Mouse (Mus musculus) thymus, postnatal 0 days (tissue): ENCODE results near the gene Saa1. TPM values are rescaled to one million over a fixed set of nuclear protein-coding genes. Genes with fewer than 3 reads are reported as not detected.
"Not testable (repeated sequence)": the region's sequence is repeated elsewhere in the genome, so short reads cannot be mapped to it uniquely, and the experiment has no call there.

Experiments
- DNase-seq: peaks from one replicate; pipeline ENCODE4 v3.0.0-alpha.2; 2015; ENCODE audit warnings: low spot score
- polyA plus RNA-seq: library from polyadenylated mRNA; unstranded; fragments of >200 nt; fragmentation: Nextera tagmentation; extraction: Ambion mirVana; gene quantifications from 2 replicates; pipeline ENCODE4 v1.2.1, GENCODE M21; 2015

Saa1 gene
- polyA plus RNA-seq = 6.2 and 6.3 TPM in 2 replicates

DNA sequence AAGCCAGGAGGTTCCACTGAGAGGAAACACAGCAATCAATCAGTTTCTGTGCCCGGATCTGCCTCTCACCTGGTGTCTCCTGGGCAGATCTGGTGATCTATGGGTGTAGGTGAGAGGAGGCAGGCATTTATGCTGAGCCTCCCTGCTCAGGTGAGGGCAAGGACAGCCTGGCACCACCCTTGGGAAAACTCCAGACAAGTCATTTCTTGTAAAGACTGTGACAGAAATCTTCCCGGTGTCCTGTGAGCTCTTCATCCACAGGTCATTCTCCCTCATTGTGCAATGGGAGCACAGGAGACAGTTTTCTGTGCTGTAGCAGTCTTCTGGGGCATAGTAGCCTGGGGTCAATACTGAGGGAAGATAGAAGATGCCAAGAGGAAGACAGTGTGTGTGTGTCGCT, at the start of gene Saa1:
Saa1 (minus strand) TSS at position 101 of the 400 bp plus-strand sequence.
- DNase-seq = not testable (repeated sequence)

DNA sequence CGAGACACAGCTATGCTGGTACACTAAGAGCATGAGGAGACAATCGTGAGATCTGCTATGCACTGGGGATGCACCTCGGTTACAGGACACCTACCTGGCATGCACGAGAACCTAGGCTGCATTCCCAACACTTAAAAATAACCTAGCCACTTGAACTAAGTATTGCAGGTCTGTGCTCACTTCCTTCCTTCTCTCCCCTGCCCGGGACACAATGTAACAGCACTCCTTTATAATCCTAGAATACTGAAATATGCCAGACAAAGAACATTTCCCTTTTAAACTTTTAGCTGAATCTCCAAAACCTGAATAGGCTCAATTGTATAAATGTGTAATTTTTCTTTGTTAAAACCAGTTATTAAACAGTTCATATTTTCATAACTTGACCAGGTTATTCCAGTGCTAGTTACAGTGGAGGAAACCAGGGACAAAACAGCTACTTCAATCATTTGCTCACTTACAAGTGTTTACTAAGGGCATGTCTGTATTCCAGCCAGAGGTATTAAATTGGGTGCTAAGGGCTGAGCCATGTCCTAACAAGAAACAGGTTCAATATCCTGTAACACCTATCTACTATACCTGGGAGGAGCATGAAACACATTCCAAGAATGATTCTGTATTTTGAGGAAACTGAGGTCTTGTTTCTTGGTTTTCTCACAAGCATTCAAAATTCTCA, 46.5 kb upstream of the Saa1 start:
- no peak for DNase-seq

DNA sequence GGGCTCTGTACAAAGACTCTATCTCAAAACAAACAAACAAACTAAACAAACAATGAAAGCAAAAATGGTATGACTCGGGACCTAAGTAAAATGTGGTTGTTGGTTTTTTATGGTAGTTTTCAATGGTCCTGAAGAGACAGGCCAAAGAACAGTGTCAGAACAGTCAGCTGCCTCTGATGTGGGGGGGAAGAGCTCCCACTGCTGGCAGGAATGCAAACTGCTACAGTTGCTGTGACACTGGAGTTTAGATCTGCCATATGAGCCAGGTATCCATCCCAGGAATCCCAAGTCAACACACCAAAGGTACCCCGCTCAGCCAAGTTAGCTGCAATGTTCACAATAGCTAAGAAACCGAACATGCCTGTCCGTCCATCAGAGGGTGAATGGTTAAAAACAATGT, 27.9 kb upstream of the Saa1 start:
- DNase-seq = peak; percentile 67

DNA sequence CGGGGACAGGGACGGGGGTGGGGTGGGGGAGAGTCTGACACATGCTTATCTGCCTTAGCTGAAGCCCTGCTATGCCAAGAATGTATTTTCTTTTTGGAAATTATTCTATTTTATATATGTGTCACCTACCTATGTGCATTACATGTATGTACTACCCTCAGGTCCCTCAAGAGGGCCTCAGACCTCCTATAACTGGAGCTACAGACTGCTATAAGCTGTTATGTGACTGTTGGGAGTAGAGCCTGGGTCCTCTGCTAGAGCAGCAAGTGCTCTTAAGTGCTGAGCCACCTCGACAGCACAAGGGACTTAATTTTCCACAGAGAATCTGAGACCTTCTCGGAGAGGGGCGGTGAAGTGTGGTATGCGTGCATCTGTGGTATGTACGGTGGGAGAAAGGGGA, 25.7 kb upstream of the Saa1 start:
- no peak for DNase-seq

DNA sequence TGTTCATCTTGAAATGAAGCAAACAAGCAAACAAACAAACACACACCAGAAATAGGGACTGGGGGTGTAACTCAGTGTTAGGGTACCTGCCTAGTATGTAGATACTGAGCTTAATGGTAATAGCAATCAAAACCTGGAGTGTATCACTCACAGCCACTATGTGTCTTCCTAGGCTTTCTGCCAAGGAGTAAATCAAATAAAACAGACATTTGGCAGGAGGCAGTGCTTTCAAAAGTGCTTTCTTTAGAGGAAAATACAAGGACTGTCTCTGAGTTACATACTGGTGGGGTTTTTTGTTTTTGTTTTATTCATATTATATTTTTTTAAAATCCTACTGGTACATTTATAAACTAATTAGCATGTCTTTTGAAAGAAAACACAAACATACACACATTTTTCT, 24.6 kb upstream of the Saa1 start:
- no peak for DNase-seq

DNA sequence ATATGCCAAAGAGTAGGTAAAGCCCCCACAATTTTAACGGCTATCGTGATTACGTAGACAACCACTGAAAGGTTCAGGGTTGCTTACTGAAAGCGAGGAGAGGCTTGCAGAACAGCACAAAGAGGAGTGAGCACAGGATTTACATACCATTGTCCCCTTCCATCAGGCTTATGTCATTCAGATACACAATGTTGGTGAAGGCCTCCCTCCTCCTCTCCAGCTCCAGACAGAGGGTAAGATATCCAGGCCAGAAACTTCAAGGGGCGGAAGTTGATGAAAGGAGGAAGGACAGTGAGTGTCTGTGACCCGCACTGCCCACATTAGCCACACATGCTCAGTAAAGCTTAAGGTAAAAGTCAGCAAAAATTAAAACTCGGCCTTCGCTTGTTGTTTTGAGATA, 21.9 kb upstream of the Saa1 start:
- no peak for DNase-seq

DNA sequence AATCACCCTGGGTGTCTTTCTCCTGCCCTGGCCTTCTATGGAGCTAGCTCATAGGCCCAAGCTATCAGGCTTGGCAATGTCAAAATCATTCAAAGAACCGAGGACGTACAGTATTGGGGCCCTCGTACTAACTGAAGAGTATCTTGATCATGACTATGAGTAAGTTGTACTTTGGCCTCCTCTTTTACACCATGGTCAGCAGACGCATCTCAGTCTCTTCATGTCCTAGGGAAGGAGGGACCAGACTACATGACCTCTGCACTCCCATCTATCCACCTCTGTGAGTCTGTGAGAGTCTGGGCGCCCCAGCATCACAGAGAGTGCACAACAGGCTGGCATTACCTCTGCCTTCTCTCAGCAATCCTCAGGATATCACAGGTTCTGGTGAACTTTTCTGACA, 19.8 kb upstream of the Saa1 start:
- no peak for DNase-seq

DNA sequence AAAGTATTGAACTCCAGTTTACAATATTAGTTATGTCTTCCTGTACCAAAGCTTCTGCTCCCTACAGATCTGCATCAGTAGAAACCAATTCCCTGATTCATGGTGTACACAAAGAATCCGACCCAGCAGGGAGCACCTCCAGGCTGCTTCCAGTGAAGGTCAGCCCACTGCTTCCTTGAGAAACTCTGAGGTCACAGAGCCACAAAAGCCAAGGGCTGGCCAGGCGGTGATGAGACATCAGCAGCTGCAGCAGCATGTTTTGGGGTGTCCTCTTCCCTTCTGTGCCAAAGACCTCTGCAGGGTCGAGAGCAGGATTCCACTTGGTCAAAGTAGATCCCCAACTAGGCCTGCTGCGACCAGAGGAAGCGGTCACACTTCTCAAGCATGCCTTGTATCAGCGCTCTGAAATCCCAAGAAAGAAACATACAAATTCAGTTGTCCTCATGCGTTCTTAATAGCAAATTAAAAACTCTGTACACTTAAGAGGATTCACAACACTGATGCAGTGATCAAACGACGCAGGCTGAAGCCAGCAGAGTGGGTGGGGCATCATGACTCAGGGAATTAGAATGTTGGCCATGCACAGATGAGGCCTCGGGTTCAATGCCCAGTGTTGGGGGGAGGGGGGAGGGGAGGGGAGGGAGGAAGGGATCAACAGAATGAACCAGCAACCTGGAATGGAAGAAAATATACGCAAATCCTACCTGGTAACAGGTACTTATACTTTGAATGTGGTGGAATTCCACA, 18.4 kb upstream of the Saa1 start:
- no peak for DNase-seq

DNA sequence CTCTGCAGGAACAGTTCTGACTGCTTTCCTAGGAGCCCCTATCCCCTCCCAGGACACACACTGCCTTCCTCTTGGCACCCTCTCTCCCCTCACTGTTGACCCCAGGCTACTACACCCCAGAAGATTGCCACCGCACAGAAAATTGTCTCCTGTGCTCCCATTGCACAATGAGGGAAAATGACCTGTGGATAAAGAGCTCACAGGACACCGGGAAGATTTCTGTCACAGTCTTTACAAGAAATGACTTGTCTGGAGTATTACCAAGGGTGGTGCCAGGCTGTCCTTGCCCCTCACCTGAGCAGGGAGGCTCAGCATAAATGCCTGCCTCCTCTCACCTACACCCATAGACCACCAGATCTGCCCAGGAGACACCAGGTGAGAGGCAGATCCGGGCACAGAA, 8.7 kb upstream of the Saa1 start, which contains the start of gene Saa2:
Saa2 (plus strand) TSS at position 301 of the 400 bp plus-strand sequence.
- DNase-seq = no peak

DNA sequence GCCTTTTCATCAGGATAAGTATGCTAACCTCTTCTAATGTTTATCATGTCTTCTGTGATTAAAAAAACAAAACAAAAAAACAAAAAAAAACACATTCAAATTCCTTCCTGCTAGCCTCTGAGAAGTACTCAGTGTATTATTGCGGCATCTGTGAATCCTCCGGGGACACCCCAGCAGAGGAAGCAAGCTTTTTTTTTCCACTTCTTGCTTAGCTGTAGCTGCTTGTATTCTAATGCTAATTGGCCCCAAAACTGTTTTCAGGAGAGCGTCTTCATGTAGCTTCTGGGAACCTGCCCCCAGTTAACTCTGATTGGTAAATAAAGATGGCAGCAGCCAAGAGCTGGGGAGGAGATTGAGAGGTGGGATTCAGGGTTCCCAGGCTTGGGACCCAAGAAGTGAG, 5.7 kb upstream of the Saa1 start:
- no peak for DNase-seq

DNA sequence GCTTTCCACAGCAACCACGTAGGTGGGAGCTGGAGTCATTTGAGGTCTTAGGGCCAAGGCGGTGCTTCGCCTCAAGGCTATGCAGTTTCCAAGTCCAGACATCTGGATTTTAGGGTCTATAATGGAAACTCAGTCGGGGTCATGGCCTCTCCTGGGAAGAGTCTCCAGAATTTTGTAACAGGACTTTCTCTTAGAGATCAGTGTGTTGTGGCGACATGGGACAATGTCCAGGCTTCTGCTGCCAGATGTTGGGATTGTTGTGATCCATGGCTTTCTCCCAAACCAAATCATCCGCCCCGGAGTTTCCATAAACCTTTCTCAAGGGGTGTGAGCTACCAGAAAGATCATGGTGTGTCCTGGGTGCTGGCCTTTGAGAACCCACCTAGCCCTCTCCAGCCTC, 3.6 kb upstream of the Saa1 start:
- DNase-seq = no peak

DNA sequence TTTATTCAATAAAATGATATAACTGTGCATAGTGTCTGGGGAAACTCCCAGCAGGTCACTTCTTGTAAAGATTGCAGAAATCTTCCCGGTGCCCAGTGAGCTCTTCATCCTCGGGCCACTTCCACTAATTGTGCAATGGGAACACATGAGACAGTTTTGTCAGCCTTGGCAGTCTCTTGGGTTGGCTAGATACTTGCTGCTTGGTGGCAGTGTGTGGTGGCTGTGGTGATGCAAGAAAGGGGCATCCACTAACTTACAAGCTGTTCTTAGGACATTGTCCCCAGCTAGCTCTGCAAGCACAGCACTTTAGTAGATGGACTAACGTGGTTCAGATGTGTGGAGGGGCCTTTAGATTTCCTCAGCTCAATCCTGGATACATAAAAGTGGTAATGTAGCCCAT, 3.0 kb upstream of the Saa1 start:
- DNase-seq = no peak

DNA sequence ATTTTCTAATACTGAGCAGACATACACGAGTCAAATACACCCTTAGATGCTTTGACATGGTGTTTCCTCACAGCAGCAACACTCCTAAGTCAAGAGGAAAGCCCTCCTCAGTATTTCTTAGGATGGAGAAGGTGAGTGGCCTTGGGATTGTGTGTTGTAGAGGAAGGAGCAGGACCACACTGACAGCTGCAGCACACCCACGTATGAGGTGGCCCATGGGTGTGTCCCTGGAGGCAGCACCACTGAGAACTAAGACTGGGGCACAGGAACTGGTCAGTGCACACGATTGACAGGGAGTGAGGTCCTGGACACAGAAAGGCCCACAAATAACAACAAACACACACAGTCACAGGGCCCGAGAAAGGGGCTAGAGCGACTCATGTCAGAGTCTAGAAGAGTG, 2.7 kb downstream of the Saa1 start:
- DNase-seq = not testable (repeated sequence)

DNA sequence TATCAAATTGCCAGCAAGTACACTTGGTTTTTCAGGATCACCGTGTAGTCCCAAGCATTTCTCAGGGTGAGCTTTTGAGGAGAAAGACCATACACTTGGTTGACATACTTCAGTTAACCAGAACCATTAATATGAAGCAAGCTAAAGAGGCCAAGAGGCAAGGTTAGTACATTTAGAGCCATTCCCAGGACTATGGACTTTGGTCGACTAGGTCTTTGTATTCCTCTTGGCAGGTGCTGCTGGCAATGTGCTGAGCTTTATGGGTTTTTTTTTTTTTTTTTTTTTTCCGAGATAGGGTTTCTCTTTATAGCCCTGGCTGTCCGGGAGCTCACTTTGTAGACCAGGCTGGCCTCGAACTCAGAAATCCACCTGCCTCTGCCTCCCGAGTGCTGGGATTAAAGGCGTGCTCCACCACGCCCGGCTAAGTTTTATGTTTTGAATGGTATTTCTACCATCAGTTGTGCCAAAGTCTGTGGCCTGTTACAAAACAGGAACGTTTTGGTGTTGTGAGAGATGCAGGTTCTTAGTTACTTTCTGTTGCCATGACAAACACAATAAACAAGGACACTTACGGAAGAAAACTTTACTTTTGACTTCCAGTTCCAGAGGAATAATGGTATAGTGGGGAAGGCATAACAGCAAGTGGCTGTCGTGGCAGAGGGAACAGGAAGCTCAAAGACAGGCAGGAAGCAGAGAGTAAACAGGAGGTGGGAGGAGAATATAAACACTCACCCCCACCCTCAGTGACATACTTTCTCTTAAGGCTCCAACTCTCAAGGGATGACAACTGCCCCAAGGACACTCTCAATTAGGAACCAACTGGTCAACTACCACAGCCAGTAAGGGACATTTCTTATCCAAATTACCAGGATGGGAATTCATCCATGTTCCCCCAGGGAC, 4.0 kb downstream of the Saa1 start:
- DNase-seq = peak; percentile 21

DNA sequence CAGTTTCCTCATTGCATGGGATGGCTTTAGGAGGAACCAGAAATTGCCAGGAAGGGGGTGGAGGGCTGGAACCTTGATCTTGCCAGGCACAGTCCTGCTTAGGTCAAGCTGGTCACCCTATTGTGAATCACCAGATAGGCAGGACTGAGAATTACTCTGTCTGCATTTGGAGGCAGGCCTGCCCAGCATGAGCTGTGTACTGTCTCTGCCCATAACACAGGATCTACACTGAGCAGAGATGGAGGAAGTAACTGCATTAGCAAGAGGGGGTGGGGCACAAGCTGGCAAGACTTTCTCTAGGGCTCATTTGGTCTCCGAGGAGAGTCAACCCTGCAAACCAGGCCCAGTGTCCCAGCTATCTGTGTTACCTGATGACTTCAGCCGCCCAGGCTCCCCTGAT, 7.8 kb downstream of the Saa1 start:
- no peak for DNase-seq

DNA sequence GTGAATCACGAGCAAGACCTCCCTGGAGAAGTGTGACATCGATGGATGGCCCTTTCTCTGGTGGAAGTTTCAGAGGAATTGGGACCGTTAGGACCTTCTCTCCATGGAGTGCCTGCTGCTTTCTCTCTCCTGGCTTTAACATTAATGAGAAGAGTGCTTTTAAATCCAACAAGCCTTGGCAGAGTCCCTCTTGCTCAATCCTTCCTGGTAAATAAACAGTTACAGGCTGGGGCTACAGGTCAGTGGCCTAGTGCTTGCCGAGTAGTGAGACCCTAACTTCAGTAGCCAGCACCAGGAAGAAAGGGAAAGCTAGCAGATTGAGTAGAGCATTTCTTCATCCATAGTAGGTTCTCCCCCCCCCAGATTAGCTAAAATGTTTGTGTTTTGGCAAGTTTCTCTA, 10.3 kb downstream of the Saa1 start, which contains the start of gene Saa4:
Saa4 (minus strand) TSS at position 146 of the 400 bp plus-strand sequence.
- no peak for DNase-seq

DNA sequence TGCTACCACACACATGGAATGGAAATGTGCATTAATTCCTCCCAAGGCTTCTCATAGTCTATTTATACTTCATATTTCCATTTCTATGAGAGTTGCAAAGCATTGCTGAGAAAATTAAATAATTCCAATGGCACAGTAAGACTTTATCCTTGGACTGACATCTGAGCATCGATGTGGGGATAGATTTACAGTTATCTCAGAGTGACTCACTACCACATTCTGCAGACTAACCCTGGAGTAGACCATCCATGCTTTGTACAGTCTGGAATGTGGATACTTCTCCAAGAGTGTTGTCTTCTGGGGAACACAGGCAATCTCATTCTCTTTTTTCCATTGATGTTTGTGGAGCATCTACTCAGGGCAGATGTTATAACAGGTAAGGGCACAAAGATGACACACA, 15.2 kb downstream of the Saa1 start:
- no peak for DNase-seq

DNA sequence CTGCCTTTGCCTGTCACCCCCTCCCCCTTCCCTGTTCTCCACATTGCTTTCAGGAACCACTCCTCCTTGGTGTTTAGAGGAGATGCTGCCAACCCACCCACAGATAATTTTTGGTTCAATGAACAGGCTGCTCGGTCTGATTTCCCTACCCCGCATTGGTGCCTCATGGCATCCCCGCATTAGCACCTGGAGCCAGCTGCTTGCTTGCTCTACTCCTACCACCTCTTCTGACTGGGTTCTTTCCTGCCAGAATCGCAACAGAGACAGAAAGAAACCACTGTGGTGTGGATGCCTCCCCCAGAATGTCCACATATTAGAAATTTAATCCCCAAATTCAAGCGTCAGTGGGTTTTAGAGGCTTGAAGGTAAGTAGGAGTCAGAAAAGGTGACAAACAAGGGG, 18.4 kb downstream of the Saa1 start:
- DNase-seq = no peak

DNA sequence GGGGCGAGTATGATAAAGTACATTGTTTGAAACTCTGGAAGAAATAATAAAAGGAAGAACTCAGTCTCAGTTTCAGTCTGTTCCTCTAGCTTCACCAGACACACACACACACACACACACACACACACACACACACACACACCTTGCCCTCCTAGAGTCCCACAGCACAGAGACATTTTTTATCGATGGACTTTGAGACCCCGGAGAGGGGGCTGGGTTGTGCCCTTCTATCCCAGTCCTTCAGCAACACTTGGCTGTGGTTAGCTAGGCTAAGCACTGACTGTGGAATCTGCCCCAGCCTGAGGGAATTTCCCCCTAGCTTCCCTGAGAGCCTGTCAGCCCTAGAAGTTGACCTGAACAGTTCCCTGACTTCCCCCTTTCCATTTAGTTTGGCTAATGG, 18.9 kb downstream of the Saa1 start:
- no peak for DNase-seq

DNA sequence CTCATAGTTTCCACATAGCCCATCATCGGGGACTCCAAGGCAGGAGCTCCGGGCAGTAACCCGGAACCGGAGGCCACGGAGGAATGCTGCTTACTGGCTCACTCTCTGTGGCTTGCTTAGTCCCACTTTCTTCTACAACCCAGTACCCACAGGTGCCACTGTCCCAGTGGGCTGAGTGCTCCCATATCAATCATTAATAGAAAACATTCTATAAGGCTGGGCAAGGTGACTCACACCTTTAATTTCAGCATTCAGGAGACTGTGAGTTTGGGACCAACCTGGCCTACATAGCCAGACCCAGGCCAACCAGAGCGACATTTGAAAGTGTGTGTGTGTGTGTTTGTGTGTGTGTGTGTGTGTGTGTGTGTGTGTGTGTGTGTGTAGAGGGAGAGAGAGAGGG, 19.4 kb downstream of the Saa1 start:
- no peak for DNase-seq

DNA sequence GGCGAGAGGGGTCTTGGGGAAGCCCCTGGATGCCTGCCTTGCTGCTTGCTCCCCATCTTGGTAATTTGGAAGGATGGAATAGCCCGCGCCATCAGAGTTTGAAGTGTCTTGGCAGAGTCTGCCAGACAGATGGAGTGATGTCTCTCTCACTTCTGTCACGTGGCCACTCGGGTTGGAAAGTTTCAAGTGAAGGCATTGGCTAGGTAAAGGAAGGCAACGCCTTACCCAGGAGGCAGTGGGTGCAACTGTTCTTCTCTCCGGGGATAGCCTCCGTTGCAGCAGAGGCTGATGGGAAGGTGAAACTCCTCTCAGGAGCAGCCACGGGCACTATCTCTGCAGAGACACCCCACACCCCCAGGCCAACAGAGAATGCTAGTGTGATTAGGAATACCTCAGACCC, 22.3 kb downstream of the Saa1 start:
- DNase-seq = no peak

DNA sequence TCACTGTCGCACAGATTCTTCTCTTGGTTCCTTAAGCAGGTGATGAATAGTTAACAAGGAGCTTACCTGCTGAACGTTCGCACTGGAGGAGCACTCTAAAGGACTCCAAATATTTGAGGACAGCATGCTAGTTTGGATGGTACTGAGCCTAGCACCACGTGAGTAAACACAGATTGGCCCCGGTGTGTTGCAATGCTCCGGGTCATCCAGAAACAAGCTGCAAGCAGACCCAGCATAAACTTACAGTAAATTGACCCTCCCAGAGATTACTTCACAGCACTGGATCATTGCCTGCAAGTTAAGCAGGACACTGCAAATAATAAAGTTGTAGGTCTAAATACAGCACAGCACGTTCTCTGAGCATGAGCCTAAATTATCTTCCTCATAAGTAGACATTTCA, 23.3 kb downstream of the Saa1 start:
- DNase-seq = no peak
